Mouse (Mus musculus) liver, embryonic 14.5 days (tissue): ENCODE measurements around the gene Zfp984. TPM values are rescaled to one million over a fixed set of nuclear protein-coding genes. Genes with fewer than 3 reads are reported as not detected.
"Not testable (repeated sequence)": the region's sequence is repeated elsewhere in the genome, so short reads cannot be mapped to it uniquely, and the experiment has no call there.

Source experiments
- ATAC-seq: fragments of 200-750 bp; cut with Nextera tagmentation; 2 replicates; pipeline ENCODE4 v1.8.0; 2017; ENCODE audit warnings: moderate number of reproducible peaks, mild to moderate bottlenecking, moderate library complexity; ENCODE audit not compliant: insufficient read depth
- DNase-seq, 3 experiments: peaks; one replicate each; pipeline ENCODE4 v3.0.0-alpha.2; 2012 to 2013; ENCODE audit warnings: low read depth in 3 of 3, low spot score in 3 of 3
- H3K27ac ChIP-seq: fragments of 300-500 bp; sonication (generic); 2 replicates; pipeline ENCODE4 v1.5.1; 2014; ENCODE audit warnings: moderate library complexity, mild to moderate bottlenecking, control low read depth, inconsistent platforms
- H3K27me3 ChIP-seq: fragments of 300-500 bp; sonication (generic); 2 replicates; pipeline ENCODE4 v1.6.1; 2014; ENCODE audit warnings: mild to moderate bottlenecking, low read length, moderate library complexity; ENCODE audit not compliant: control insufficient read depth, insufficient read depth
- H3K36me3 ChIP-seq: fragments of 300-500 bp; sonication (generic); replicated peaks from 2 replicates; pipeline ENCODE4 v1.6.1; 2014; ENCODE audit warnings: low read depth; ENCODE audit not compliant: control insufficient read depth, insufficient read depth
- H3K4me1 ChIP-seq, 2 experiments: fragments of 200-500 bp in 1 of 2; fragments of 300-500 bp in 1 of 2; sonication (generic) in 1 of 2; replicated peaks; 2 replicates each; pipeline ENCODE4 v1.6.1; 2012 to 2014; ENCODE audit warnings: antibody characterized with exemption in 1 of 2, inconsistent platforms in 1 of 2, low read length in 1 of 2; ENCODE audit not compliant: control insufficient read depth in 2 of 2, insufficient read depth in 2 of 2
- H3K4me2 ChIP-seq: fragments of 300-500 bp; sonication (generic); 2 replicates; pipeline ENCODE4 v1.6.1; 2014; ENCODE audit warnings: low read depth, mild to moderate bottlenecking, control low read depth, moderate library complexity
- H3K4me3 ChIP-seq, 2 experiments: fragments of 200-500 bp in 1 of 2; fragments of 300-500 bp in 1 of 2; sonication (generic) in 1 of 2; 2 replicates each; pipeline ENCODE4 v1.5.1; 2012 to 2014; ENCODE audit warnings: low read depth in 2 of 2, low read length in 2 of 2, mild to moderate bottlenecking in 2 of 2, control low read depth in 1 of 2, inconsistent platforms in 1 of 2, moderate library complexity in 1 of 2; ENCODE audit not compliant: insufficient read depth in 1 of 2
- H3K9ac ChIP-seq: fragments of 300-500 bp; sonication (generic); replicated peaks from 2 replicates; pipeline ENCODE4 v1.6.1; 2014; ENCODE audit warnings: mild to moderate bottlenecking, control low read depth, moderate library complexity
- H3K9me3 ChIP-seq: fragments of 300-500 bp; sonication (generic); 2 replicates; pipeline ENCODE4 v1.6.1; 2016; ENCODE audit warnings: low read length, mixed read lengths; ENCODE audit not compliant: control insufficient read depth
- CTCF ChIP-seq: IDR thresholded peaks from 2 replicates; pipeline ENCODE4 v1.5.1; 2016; ENCODE audit warnings: antibody characterized with exemption, low read depth, control low read depth
- EP300 ChIP-seq: IDR thresholded peaks from 2 replicates; pipeline ENCODE4 v1.6.1; 2016; ENCODE audit warnings: antibody characterized with exemption, low read depth
- WGBS: fragments of 180-500 bp; shearing (Covaris S2); extraction: QIAGEN DNeasy Blood & Tissue Kit; methylation state at CpG from one replicate; pipeline ENCODE4 v1.1.7; 2014; ENCODE audit not compliant: insufficient replicate concordance; 5-methylcytosine and 5-hydroxymethylcytosine counted together
- polyA plus RNA-seq, 2 experiments: library from polyadenylated mRNA; depleted of rRNA in 1 of 2; stranded (reverse) in 1 of 2; unstranded in 1 of 2; fragments of >200 nt; fragmentation: Nextera tagmentation in 1 of 2; extraction: Ambion mirVana in 1 of 2; gene quantifications; 2 replicates each; pipeline versions ENCODE4 v1.2.1 to v1.2.3; 2012 to 2014

Gene Zfp984
- polyA plus RNA-seq, 2 experiments: 3.1 to 7.1 TPM

GRCm38 (mm10) chr4:147814592-147815167 is 5.1 kb upstream of the Zfp984 start:
- DNase-seq (peak in 1 of 3 experiments; percentile 50), ATAC-seq (peak; percentile 27)
- no peak overlapping the region for H3K27ac ChIP-seq

GRCm38 (mm10) chr4:147813249-147813765 is 3.7 kb upstream of the Zfp984 start:
- Histone ChIP-seq H3K27ac (no peak overlapping the region), H3K4me2 (no peak overlapping the region), H3K36me3 (no peaks in the 10 kb centered on the region), H3K4me1 (peaks cover 0 to 3% of the 10 kb centered on the region in 2 experiments; a peak in 2 of 4 replicates), H3K9me3 (no peaks in the 10 kb centered on the region), H3K9ac (no peak overlapping the region), H3K27me3 (no peaks in the 10 kb centered on the region), H3K4me3 (no peak overlapping the region)
- no peak for ATAC-seq
- TF ChIP-seq EP300: no peak
- TF ChIP-seq CTCF: no peak
- DNase-seq: no peak
- WGBS: 38% methylated on average over 5 of the region's 5 CpGs

More at GRCm38 (mm10) chr4:147814592-147815167, 5.1 kb upstream of the Zfp984 start:
- peak overlapping the region; percentile 29; the same call in 1 of the 2 replicates for H3K4me2 ChIP-seq
- peaks cover 0 to 2% of the 10 kb centered on the region in 2 experiments; a peak in 1 of 4 replicates for H3K4me1 ChIP-seq
- H3K36me3 ChIP-seq: no peaks in the 10 kb centered on the region
- no peaks in the 10 kb centered on the region for H3K9me3 ChIP-seq
- TF ChIP-seq CTCF: peak; percentile 69
- TF ChIP-seq EP300: no peak
- H3K9ac ChIP-seq: no peak overlapping the region
- 21% methylated on average over 2 of the region's 2 CpGs for WGBS
- H3K27me3 ChIP-seq: no peaks in the 10 kb centered on the region
- H3K4me3 ChIP-seq: peak overlapping the region in 1 of 2 experiments; percentile 12; a peak in 1 of 4 replicates

DNA sequence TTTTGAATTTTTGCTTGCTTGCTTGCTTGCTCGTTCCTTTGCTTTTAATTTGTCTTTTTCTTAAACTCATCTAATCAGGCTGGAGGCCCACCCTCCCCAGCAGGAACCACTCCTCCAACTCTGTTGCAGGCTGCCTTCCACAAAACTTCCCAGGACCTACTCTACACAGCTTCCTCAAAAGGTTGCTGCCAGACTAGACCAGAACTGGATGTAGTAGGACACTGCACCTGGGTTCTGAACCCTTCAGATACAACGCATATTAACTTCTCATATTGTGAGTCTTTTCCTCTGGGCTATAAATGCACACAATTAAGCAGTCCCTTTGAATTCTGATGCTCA is 347 bp upstream of the Zfp984 start:
- H3K9me3 ChIP-seq, H3K36me3 ChIP-seq, H3K27me3 ChIP-seq, H3K4me1 ChIP-seq, DNase-seq, H3K27ac ChIP-seq: not testable (repeated sequence)
- 40% methylated on average over 2 of the region's 2 CpGs for WGBS
- H3K4me3 ChIP-seq: peak overlapping the region; percentile 65 to 71; a peak in 3 of 4 replicates
- ATAC-seq: peak; percentile 17; the same call in 1 of the 2 replicates
- 0 out of 2 replicates have a peak overlapping the region, but pooled peaks have one; percentile 23 for H3K9ac ChIP-seq
- H3K4me2 ChIP-seq: peak overlapping the region; percentile 82

DNA sequence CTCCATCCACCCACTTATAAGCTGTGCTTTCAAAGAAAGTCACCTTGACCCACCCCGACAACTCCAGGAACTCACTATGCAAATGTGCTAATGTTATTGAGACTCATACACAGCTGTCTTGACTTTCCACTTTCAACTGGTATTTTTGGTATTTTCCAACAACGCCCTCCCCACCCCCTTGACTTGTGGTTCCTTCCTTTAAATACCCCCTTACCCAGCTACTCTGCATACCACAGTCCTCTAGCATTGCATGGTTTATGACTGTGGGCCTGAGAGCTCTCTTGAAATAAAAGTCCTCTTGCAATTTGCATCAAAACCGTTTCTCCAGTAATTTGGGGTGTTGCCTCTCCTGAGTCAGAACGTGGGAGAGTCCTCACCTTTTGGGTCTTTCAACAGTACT is 1.1 kb downstream of the Zfp984 start:
- not testable (repeated sequence) for H3K9me3 ChIP-seq, H3K4me1 ChIP-seq, H3K36me3 ChIP-seq, H3K27me3 ChIP-seq, H3K27ac ChIP-seq, DNase-seq
- WGBS: 47% methylated on average over 4 of the region's 4 CpGs
- Histone ChIP-seq H3K4me2 (peak overlapping the region; percentile 82), H3K9ac (peak overlapping the region; percentile 31), H3K4me3 (peak overlapping the region in 1 of 2 experiments; percentile 65; a peak in 2 of 4 replicates)
- 0 out of 2 replicates have a peak, but pooled peaks have one; percentile 16 for ATAC-seq

GRCm38 (mm10) chr4:147795308-147795707 is 14.3 kb downstream of the Zfp984 start:
- H3K9me3 ChIP-seq, H3K36me3 ChIP-seq, H3K27me3 ChIP-seq, DNase-seq, H3K4me3 ChIP-seq, H3K27ac ChIP-seq, ATAC-seq, H3K9ac ChIP-seq, H3K4me2 ChIP-seq, H3K4me1 ChIP-seq: not testable (repeated sequence)
- WGBS: 71% methylated on average over 1 of the region's 1 CpGs

DNA sequence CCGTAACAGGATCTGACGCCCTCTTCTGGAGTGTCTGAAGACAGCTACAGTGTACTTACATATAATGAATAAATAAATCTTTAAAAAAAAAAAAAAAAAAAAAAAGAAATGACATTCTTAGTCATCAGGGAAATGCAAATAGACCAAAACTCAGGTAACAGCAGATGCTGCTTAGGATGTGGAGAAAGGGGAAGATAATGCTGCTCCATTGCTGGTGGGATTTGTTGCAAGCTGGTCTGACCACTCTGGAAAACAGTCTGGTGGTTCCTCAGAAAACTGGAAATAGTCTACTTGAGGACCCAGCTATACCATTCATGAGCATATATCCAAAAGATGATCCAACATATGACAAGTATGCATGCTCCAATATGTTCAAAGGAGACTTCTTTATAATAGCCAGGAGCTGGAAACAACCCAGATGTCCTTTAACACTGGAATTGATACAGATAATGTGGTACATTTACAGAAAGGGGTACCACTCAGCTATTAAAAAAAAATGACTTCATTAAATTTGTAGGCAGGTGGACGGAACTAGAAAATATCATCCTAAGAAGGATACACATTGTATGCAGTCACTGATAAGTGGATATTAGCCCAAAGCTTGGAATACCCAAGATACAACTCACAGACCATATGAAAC is 15.4 kb downstream of the Zfp984 start:
- not testable (repeated sequence) for H3K27ac ChIP-seq, H3K9me3 ChIP-seq, ATAC-seq, H3K9ac ChIP-seq, DNase-seq, H3K4me3 ChIP-seq, H3K4me1 ChIP-seq, H3K36me3 ChIP-seq, H3K4me2 ChIP-seq, H3K27me3 ChIP-seq
- 68% methylated on average over 1 of the region's 3 CpGs for WGBS

- ATAC-seq: not testable (repeated sequence)
These were observed 16.1 kb downstream of the Zfp984 start for GRCm38 (mm10) chr4:147793390-147793916.

More at GRCm38 (mm10) chr4:147793390-147793916, 16.1 kb downstream of the Zfp984 start:
- H3K4me1 ChIP-seq, H3K36me3 ChIP-seq, H3K9me3 ChIP-seq, H3K27ac ChIP-seq, H3K4me3 ChIP-seq, DNase-seq, H3K9ac ChIP-seq, H3K4me2 ChIP-seq, H3K27me3 ChIP-seq: not testable (repeated sequence)
- 43% methylated on average over 2 of the region's 2 CpGs for WGBS
